Mouse (Mus musculus): ENCODE results near the gene Aamp. TPM values are rescaled to one million over a fixed set of nuclear protein-coding genes. Genes with fewer than 3 reads are reported as not detected.

The Aamp gene
- polyA plus RNA-seq, 1 experiment from 2014 or later = 252 TPM

- Histone ChIP-seq H3K36me3 (ENCODE audit: control insufficient read depth, insufficient read depth, low read length) (no peaks in the 10 kb centered on the region), H3K27ac (ENCODE audit: low read depth) (no peak overlapping the region), H3K27me3 (replicated peaks; ENCODE audit: control insufficient read depth, insufficient read depth, low read length) (no peaks in the 10 kb centered on the region), H3K4me1 (replicated peaks; ENCODE audit: control insufficient read depth, insufficient read depth, low read length) (no peaks in the 10 kb centered on the region), H3K9me3 (ENCODE audit: control insufficient read depth, low read length) (no peaks in the 10 kb centered on the region), H3K4me2 (ENCODE audit: low read length) (no peak overlapping the region), H3K4me3 (ENCODE audit: low read depth, low read length) (no peak overlapping the region), H3K9ac (ENCODE audit: low read length) (no peak overlapping the region)
- ATAC-seq (replicated peaks; ENCODE audit: low FRiP score, low TSS enrichment, low read depth) (no peak), DNase-seq (ENCODE audit: low spot score) (no peak)
- WGBS = 43% methylated on average over 2 of the region's 2 CpGs
Observed at GRCm38 (mm10) chr1:74229942-74230341, 54.6 kb downstream of the Aamp start.

Other genes starting within 250 kb of the Aamp start
- 27.2 and 28.7 TPM in 2 replicates for gene Tns1, start 160.3 kb downstream of the Aamp start, polyA plus RNA-seq (2014; fragmentation: Nextera tagmentation; extraction: Ambion mirVana)
- gene Rufy4, start 159.2 kb downstream of the Aamp start, polyA plus RNA-seq (2014; fragmentation: Nextera tagmentation; extraction: Ambion mirVana) = 0.08 and 0.42 TPM in 2 replicates
- 0.15 and 0.19 TPM in 2 replicates for gene Cxcr2, start 130.7 kb downstream of the Aamp start, polyA plus RNA-seq (2014; fragmentation: Nextera tagmentation; extraction: Ambion mirVana)
- not detected in 2 replicates for gene Cxcr1, start 90.1 kb downstream of the Aamp start, polyA plus RNA-seq (2014; fragmentation: Nextera tagmentation; extraction: Ambion mirVana)
- 436 and 457 TPM in 2 replicates for gene Arpc2, start 48.7 kb downstream of the Aamp start, polyA plus RNA-seq (2014; fragmentation: Nextera tagmentation; extraction: Ambion mirVana)
- 9.1 and 10.7 TPM in 2 replicates for gene Gpbar1, start 6.2 kb downstream of the Aamp start, polyA plus RNA-seq (2014; fragmentation: Nextera tagmentation; extraction: Ambion mirVana)
- gene Pnkd, start 192 bp upstream of the Aamp start, polyA plus RNA-seq (2014; fragmentation: Nextera tagmentation; extraction: Ambion mirVana) = 139 and 142 TPM in 2 replicates
- gene Tmbim1, start 20.9 kb upstream of the Aamp start, polyA plus RNA-seq (2014; fragmentation: Nextera tagmentation; extraction: Ambion mirVana) = 36.4 and 42.6 TPM in 2 replicates
- gene Catip, start 77.4 kb upstream of the Aamp start, polyA plus RNA-seq (2014; fragmentation: Nextera tagmentation; extraction: Ambion mirVana) = 0.60 and 0.82 TPM in 2 replicates
- 5.9 and 6.6 TPM in 2 replicates for gene Slc11a1, start 90.5 kb upstream of the Aamp start, polyA plus RNA-seq (2014; fragmentation: Nextera tagmentation; extraction: Ambion mirVana)
- 86.8 and 87.1 TPM in 2 replicates for gene Ctdsp1, start 106.8 kb upstream of the Aamp start, polyA plus RNA-seq (2014; fragmentation: Nextera tagmentation; extraction: Ambion mirVana)
- 58.1 and 64.7 TPM in 2 replicates for gene Vil1, start 124.6 kb upstream of the Aamp start, polyA plus RNA-seq (2014; fragmentation: Nextera tagmentation; extraction: Ambion mirVana)
- 76.8 and 77.8 TPM in 2 replicates for gene Cnot9, start 221.3 kb upstream of the Aamp start, polyA plus RNA-seq (2014; fragmentation: Nextera tagmentation; extraction: Ambion mirVana)

All from intestine, embryonic 14.5 days (tissue).